Comparison of ENCODE assay signal across 8 mouse cellular contexts in genomic region chr10:111503071-111503470, GRCm38 (mm10). TPM values are rescaled to one million over a fixed set of nuclear protein-coding genes. Genes with fewer than 3 reads are reported as not detected.
DNase-seq lines count a peak whose midpoint lies in the region; ATAC-seq and TF ChIP-seq lines count a peak whose summit lies in the region.

No protein-coding gene starts in this region.

- TF ChIP-seq CTCF in C2C12 (IDR thresholded peaks at IDR 0.05; ENCODE audit: control insufficient read depth, insufficient read depth, insufficient read length): peak; percentile 23
- peak; percentile 77 for TF ChIP-seq CTCF in G1E (IDR thresholded peaks at IDR 0.05; ENCODE audit: low read depth, low read length)

- 0 out of 2 replicates have a peak, but pooled peaks have one; percentile 16 for ATAC-seq in G1E (ENCODE audit: extremely low read depth, insufficient number of reproducible peaks, low FRiP score, poor library complexity, severe bottlenecking)
- no peak for ATAC-seq in inflammation-experienced regulatory T-cells, adult 6 months

- H3K4me1 ChIP-seq in G1E (ENCODE audit: insufficient read depth, low read depth, low read length): peaks cover 36% of the 10 kb centered on the region

- H3K4me3 ChIP-seq in C2C12 (ENCODE audit: insufficient read depth, poor library complexity, severe bottlenecking) (no peak overlapping the region), G1E (ENCODE audit: low read depth, low read length) (no peak overlapping the region)

- peaks cover 12% of the 10 kb centered on the region for H3K79me3 ChIP-seq in C2C12 (ENCODE audit: low read depth)

- H3K36me3 ChIP-seq in C2C12 (ENCODE audit: control insufficient read depth, insufficient read depth): peaks cover 16% of the 10 kb centered on the region
- H3K36me3 ChIP-seq in G1E (replicated peaks): peaks cover 8% of the 10 kb centered on the region

- H3K27me3 ChIP-seq in C2C12 (ENCODE audit: control insufficient read depth, insufficient read depth, insufficient read length) (no peaks in the 10 kb centered on the region), G1E (ENCODE audit: insufficient read depth, low read length) (no peaks in the 10 kb centered on the region)

- intact Hi-C loops in gastrocnemius, postnatal 36 days (cut with DNase I): loop anchor here (1.0 to 2.0 kb wide), 2 partner anchors 423 to 456 kb away; no protein-coding TSS in a partner anchor

- no peak for DNase-seq in G1E (ENCODE audit: low spot score)
- DNase-seq in cerebellum, adult 9-11 months: peak; percentile 68
- DNase-seq in gastrocnemius, postnatal 36 days: peak; percentile 43 to 65
- DNase-seq in layer of hippocampus, adult 8-10 months (ENCODE audit: low spot score in 2 of 2): peak; percentile 51 to 86
- peak; percentile 84 for DNase-seq in lung, postnatal 25 days (ENCODE audit: low spot score)
- DNase-seq in skeletal muscle tissue, adult 2 months (ENCODE audit: low read depth, low spot score): peak; percentile 74

- H3ac ChIP-seq in C2C12 (ENCODE audit: control insufficient read depth, insufficient read length, low read depth): no peak overlapping the region

- H3K9me3 ChIP-seq in G1E (replicated peaks): no peaks in the 10 kb centered on the region

- H3K79me2 ChIP-seq in C2C12 (ENCODE audit: control insufficient read depth, insufficient read depth): peaks cover 24% of the 10 kb centered on the region

TF ChIP-seq in C2C12, 6 proteins besides CTCF, POLR2A, EP300 and RAD21:
- TF ChIP-seq MAX (IDR thresholded peaks at IDR 0.05) (peak; percentile 8), FOSL1 (IDR thresholded peaks at IDR 0.05; ENCODE audit: insufficient read depth, low read length, poor library complexity, severe bottlenecking) (no peak)

RNA-seq across cellular contexts. Expression of gene Phlda1, which starts 3.0 kb away (rescaled TPM):
- 111 TPM for polyA plus RNA-seq in C2C12 (2012; fragmentation: generic; extraction: Trizol)
- 17.4 and 23.5 TPM in 2 replicates for total RNA-seq in G1E (2014; fragmentation: Nextera tagmentation)
- 2.6 and 3.2 TPM in 2 replicates for total RNA-seq in G1E (2017)
- polyA plus RNA-seq in G1E (2012): 43.1 and 53.2 TPM in 2 replicates
- total RNA-seq in gastrocnemius, postnatal 36 days (2021): 1 to 10 TPM; 3.3 to 3.4 TPM
- 10 to 100 TPM; 18.7 to 22.0 (median 20.2) TPM for total RNA-seq in layer of hippocampus, adult 8-10 months (2022)
- polyA plus RNA-seq in inflammation-experienced regulatory T-cells, adult 6 months (2017; shearing (Covaris generic)): 1 to 10 TPM; 6.4 to 8.0 (median 6.8) TPM

RNA-seq across cellular contexts. Expression of gene Nap1l1, which starts 30.0 kb away (rescaled TPM):
- 265 TPM for polyA plus RNA-seq in C2C12 (2012; fragmentation: generic; extraction: Trizol)
- total RNA-seq in G1E (2014; fragmentation: Nextera tagmentation): 541 and 552 TPM in 2 replicates
- total RNA-seq in G1E (2017): 281 and 370 TPM in 2 replicates
- polyA plus RNA-seq in G1E (2012): 199 and 223 TPM in 2 replicates
- total RNA-seq in gastrocnemius, postnatal 36 days (2021): 10 to 100 TPM; 47.7 to 54.7 TPM
- total RNA-seq in layer of hippocampus, adult 8-10 months (2022): 100 to 1,000 TPM; 154 to 164 (median 156) TPM
- polyA plus RNA-seq in inflammation-experienced regulatory T-cells, adult 6 months (2017; shearing (Covaris generic)): 100 to 1,000 TPM; 122 to 256 (median 122) TPM
